Mouse (Mus musculus): Measurements from ENCODE around the gene Mturn.

The Mturn gene

GRCm38 (mm10) chr6:54698691-54699476 lies 17.5 kb downstream of the Mturn start:
- no peak for DNase-seq (ENCODE audit: low spot score)

- DNase-seq (ENCODE audit: low spot score), result peak; percentile 80
Observed at GRCm38 (mm10) chr6:54699477-54700056, 18.1 kb downstream of the Mturn start.

GRCm38 (mm10) chr6:54700516-54700915 lies 19.1 kb downstream of the Mturn start:
- no peak for DNase-seq (ENCODE audit: low spot score)

GRCm38 (mm10) chr6:54701901-54702300 lies 20.5 kb downstream of the Mturn start:
- DNase-seq (ENCODE audit: low spot score), result no peak

- no peak for DNase-seq (ENCODE audit: low spot score)
Observed at GRCm38 (mm10) chr6:54703633-54704538, 22.5 kb downstream of the Mturn start.

GRCm38 (mm10) chr6:54704539-54704845 lies 23.1 kb downstream of the Mturn start:
- DNase-seq (ENCODE audit: low spot score), result no peak

- DNase-seq (ENCODE audit: low spot score), result no peak
Observed at GRCm38 (mm10) chr6:54704847-54705246, 23.4 kb downstream of the Mturn start.

- peak; percentile 55 for DNase-seq (ENCODE audit: low spot score)
Observed at GRCm38 (mm10) chr6:54705387-54705909, 24.0 kb downstream of the Mturn start.

- DNase-seq (ENCODE audit: low spot score), result no peak
Observed at GRCm38 (mm10) chr6:54706099-54706498, 24.7 kb downstream of the Mturn start.

GRCm38 (mm10) chr6:54706611-54707172 lies 25.3 kb downstream of the Mturn start:
- DNase-seq (ENCODE audit: low spot score), result peak; percentile 53

- DNase-seq (ENCODE audit: low spot score), result no peak
Observed at GRCm38 (mm10) chr6:54708646-54709045, 27.2 kb downstream of the Mturn start.

- no peak for DNase-seq (ENCODE audit: low spot score)
Observed at GRCm38 (mm10) chr6:54715697-54716096, 34.3 kb downstream of the Mturn start.

- no peak for DNase-seq (ENCODE audit: low spot score)
Observed at GRCm38 (mm10) chr6:54718779-54719685, 37.6 kb downstream of the Mturn start.

- DNase-seq (ENCODE audit: low spot score), result no peak
Observed at GRCm38 (mm10) chr6:54719686-54720310, 38.4 kb downstream of the Mturn start.

- DNase-seq (ENCODE audit: low spot score), result no peak
Observed at GRCm38 (mm10) chr6:54720512-54721251, 39.3 kb downstream of the Mturn start.

- DNase-seq (ENCODE audit: low spot score), result no peak
Observed at GRCm38 (mm10) chr6:54721252-54721635, 39.8 kb downstream of the Mturn start.

GRCm38 (mm10) chr6:54726309-54726708 lies 44.9 kb downstream of the Mturn start:
- DNase-seq (ENCODE audit: low spot score), result no peak

GRCm38 (mm10) chr6:54726796-54727195 lies 45.4 kb downstream of the Mturn start:
- DNase-seq (ENCODE audit: low spot score), result no peak

GRCm38 (mm10) chr6:54727416-54727815 lies 46.0 kb downstream of the Mturn start:
- no peak for DNase-seq (ENCODE audit: low spot score)
